Mouse (Mus musculus) neural tube, embryonic 15.5 days (tissue): ENCODE data around the gene Axin1. TPM values are rescaled to one million over a fixed set of nuclear protein-coding genes. Genes with fewer than 3 reads are reported as not detected.

ENCODE experiments used
- ATAC-seq: fragments of 200-750 bp; cut with Nextera tagmentation; 2 replicates; pipeline ENCODE4 v1.8.0; 2017; ENCODE audit warnings: mild to moderate bottlenecking, moderate TSS enrichment, moderate library complexity; ENCODE audit not compliant: low FRiP score
- H3K27ac ChIP-seq: fragments of 300-500 bp; sonication (generic); replicated peaks from 2 replicates; pipeline ENCODE4 v1.5.1; 2015; ENCODE audit warnings: mild to moderate bottlenecking, inconsistent platforms
- H3K27me3 ChIP-seq: fragments of 300-500 bp; sonication (generic); replicated peaks from 2 replicates; pipeline ENCODE4 v1.6.1; 2015; ENCODE audit warnings: inconsistent platforms
- H3K36me3 ChIP-seq: fragments of 300-500 bp; sonication (generic); 2 replicates; pipeline ENCODE4 v1.6.1; 2015; ENCODE audit warnings: inconsistent platforms
- H3K4me1 ChIP-seq: fragments of 300-500 bp; sonication (generic); 2 replicates; pipeline ENCODE4 v1.6.1; 2015; ENCODE audit warnings: inconsistent platforms
- H3K4me2 ChIP-seq: fragments of 300-500 bp; sonication (generic); 2 replicates; pipeline ENCODE4 v1.6.1; 2015; ENCODE audit warnings: inconsistent platforms, mild to moderate bottlenecking, moderate library complexity
- H3K4me3 ChIP-seq: fragments of 300-500 bp; sonication (generic); replicated peaks from 2 replicates; pipeline ENCODE4 v1.5.1; 2015; ENCODE audit warnings: mild to moderate bottlenecking, inconsistent platforms
- H3K9ac ChIP-seq: fragments of 300-500 bp; sonication (generic); replicated peaks from 2 replicates; pipeline ENCODE4 v1.6.1; 2015; ENCODE audit warnings: mild to moderate bottlenecking, inconsistent platforms
- H3K9me3 ChIP-seq: fragments of 300-500 bp; sonication (generic); replicated peaks from 2 replicates; pipeline ENCODE4 v1.6.1; 2016; ENCODE audit warnings: inconsistent platforms
- WGBS: fragments of 180-500 bp; shearing (Covaris S2); methylation state at CpG from one replicate; pipeline ENCODE4 v1.1.7; 2015; ENCODE audit warnings: mixed read lengths; 5-methylcytosine and 5-hydroxymethylcytosine counted together
- polyA plus RNA-seq: library from polyadenylated mRNA; unstranded; fragments of >200 nt; fragmentation: Nextera tagmentation; extraction: Ambion mirVana; gene quantifications from 2 replicates; pipeline ENCODE4 v1.2.1, GENCODE M21; 2015

The Axin1 gene
- polyA plus RNA-seq, 1 experiment from 2014 or later = 13.1 TPM

- H3K9me3 ChIP-seq = no peaks in the 10 kb centered on the region
- peak within 1 kb of the TSS; percentile 79 for H3K9ac ChIP-seq
- H3K4me1 ChIP-seq = peaks cover 29% of the 10 kb centered on the region
- peaks cover 29% of the 10 kb centered on the region for H3K36me3 ChIP-seq
- H3K4me3 ChIP-seq = peak within 1 kb of the TSS; percentile 97
- under 1% methylated on average over 32 of the region's 32 CpGs for WGBS
- no peaks in the 10 kb centered on the region; the same call in 1 of the 2 replicates for H3K27me3 ChIP-seq
- peak within 1 kb of the TSS; percentile 84 for H3K4me2 ChIP-seq
- peak; percentile 92 for ATAC-seq
- H3K27ac ChIP-seq = peak within 1 kb of the TSS; percentile 66
These were observed 15.2 kb upstream of the Axin1 start, which contains the start of gene Mrpl28 for GRCm38 (mm10) chr17:26123267-26123684. TSS of gene Mrpl28 (plus strand) at chr17:26123500.

- H3K9ac ChIP-seq = peak overlapping the region; percentile 79; the same call in 1 of the 2 replicates
- ATAC-seq = no peak
- H3K4me3 ChIP-seq = peak overlapping the region; percentile 97
- H3K4me2 ChIP-seq = peak overlapping the region; percentile 84
- WGBS = 90% methylated on average over 7 of the region's 7 CpGs
- peaks cover 41% of the 10 kb centered on the region for H3K36me3 ChIP-seq
- no peaks in the 10 kb centered on the region for H3K27me3 ChIP-seq
- H3K9me3 ChIP-seq = no peaks in the 10 kb centered on the region
- no peak overlapping the region for H3K27ac ChIP-seq
- H3K4me1 ChIP-seq = peaks cover 29% of the 10 kb centered on the region
These were observed 13.9 kb upstream of the Axin1 start for GRCm38 (mm10) chr17:26124560-26124959.

GRCm38 (mm10) chr17:26125226-26125625, 13.3 kb upstream of the Axin1 start:
- WGBS = 93% methylated on average over 10 of the region's 10 CpGs
- Histone ChIP-seq H3K9me3 (no peaks in the 10 kb centered on the region), H3K9ac (no peak overlapping the region), H3K36me3 (peaks cover 48% of the 10 kb centered on the region), H3K4me1 (peaks cover 26% of the 10 kb centered on the region), H3K27ac (no peak overlapping the region), H3K4me3 (no peak overlapping the region), H3K4me2 (no peak overlapping the region), H3K27me3 (no peaks in the 10 kb centered on the region)
- ATAC-seq = no peak

GRCm38 (mm10) chr17:26131062-26131732, 7.3 kb upstream of the Axin1 start:
- ATAC-seq = no peak
- Histone ChIP-seq H3K4me3 (no peak overlapping the region), H3K27ac (no peak overlapping the region), H3K4me2 (no peak overlapping the region), H3K4me1 (no peaks in the 10 kb centered on the region), H3K9ac (no peak overlapping the region), H3K9me3 (no peaks in the 10 kb centered on the region), H3K36me3 (peaks cover 56% of the 10 kb centered on the region), H3K27me3 (no peaks in the 10 kb centered on the region)
- 76% methylated on average over 18 of the region's 18 CpGs for WGBS

- H3K4me1 ChIP-seq = no peaks in the 10 kb centered on the region
- H3K4me3 ChIP-seq = no peak overlapping the region
- ATAC-seq = no peak
- no peak overlapping the region for H3K4me2 ChIP-seq
- H3K27me3 ChIP-seq = no peaks in the 10 kb centered on the region
- 88% methylated on average over 18 of the region's 18 CpGs for WGBS
- H3K36me3 ChIP-seq = peaks cover 48% of the 10 kb centered on the region
- H3K27ac ChIP-seq = no peak overlapping the region
- H3K9me3 ChIP-seq = no peaks in the 10 kb centered on the region
- H3K9ac ChIP-seq = no peak overlapping the region
These were observed 6.3 kb upstream of the Axin1 start for GRCm38 (mm10) chr17:26131856-26132853.

GRCm38 (mm10) chr17:26137106-26137750, 1.3 kb upstream of the Axin1 start:
- H3K4me3 ChIP-seq = no peak overlapping the region
- no peak overlapping the region for H3K4me2 ChIP-seq
- H3K9me3 ChIP-seq = no peaks in the 10 kb centered on the region
- ATAC-seq = no peak
- H3K4me1 ChIP-seq = peaks cover 29% of the 10 kb centered on the region
- no peak overlapping the region for H3K9ac ChIP-seq
- no peaks in the 10 kb centered on the region for H3K27me3 ChIP-seq
- 0 out of 2 replicates have a peak, but pooled peaks cover 1% of the 10 kb centered on the region for H3K36me3 ChIP-seq
- 92% methylated on average over 11 of the region's 11 CpGs for WGBS
- H3K27ac ChIP-seq = no peak overlapping the region

- Histone ChIP-seq H3K4me2 (peak overlapping the region; percentile 76), H3K4me1 (peaks cover 29% of the 10 kb centered on the region), H3K4me3 (peak overlapping the region; percentile 92), H3K27ac (peak overlapping the region; percentile 94), H3K9me3 (no peaks in the 10 kb centered on the region), H3K9ac (peak overlapping the region; percentile 98; the same call in 1 of the 2 replicates), H3K36me3 (peaks cover under 1% of the 10 kb centered on the region; the same call in 1 of the 2 replicates), H3K27me3 (no peaks in the 10 kb centered on the region)
- ATAC-seq = 0 out of 2 replicates have a peak, but pooled peaks have one; percentile 2
- 78% methylated on average over 2 of the region's 2 CpGs for WGBS
These were observed 747 bp upstream of the Axin1 start for GRCm38 (mm10) chr17:26137751-26138130.

- H3K27ac ChIP-seq = peak overlapping the region; percentile 94
- peak overlapping the region; percentile 92 for H3K4me3 ChIP-seq
- H3K27me3 ChIP-seq = no peaks in the 10 kb centered on the region
- H3K9me3 ChIP-seq = no peaks in the 10 kb centered on the region
- peak overlapping the region; percentile 98 for H3K9ac ChIP-seq
- peaks cover 10% of the 10 kb centered on the region for H3K36me3 ChIP-seq
- ATAC-seq = peak; percentile 64
- peaks cover 29% of the 10 kb centered on the region for H3K4me1 ChIP-seq
- H3K4me2 ChIP-seq = peak overlapping the region; percentile 76
- under 1% methylated on average over 57 of the region's 58 CpGs for WGBS
These were observed 453 bp downstream of the Axin1 start for GRCm38 (mm10) chr17:26138901-26139381.

GRCm38 (mm10) chr17:26142796-26143195, 4.3 kb downstream of the Axin1 start:
- ATAC-seq = no peak
- peaks cover 27% of the 10 kb centered on the region for H3K4me1 ChIP-seq
- no peak overlapping the region for H3K4me2 ChIP-seq
- H3K27me3 ChIP-seq = no peaks in the 10 kb centered on the region
- H3K4me3 ChIP-seq = no peak overlapping the region
- no peaks in the 10 kb centered on the region for H3K9me3 ChIP-seq
- 95% methylated on average over 4 of the region's 4 CpGs for WGBS
- peaks cover 27% of the 10 kb centered on the region for H3K36me3 ChIP-seq
- no peak overlapping the region for H3K27ac ChIP-seq
- no peak overlapping the region for H3K9ac ChIP-seq

GRCm38 (mm10) chr17:26143386-26143785, 4.9 kb downstream of the Axin1 start:
- no peak overlapping the region for H3K4me3 ChIP-seq
- no peak overlapping the region for H3K9ac ChIP-seq
- H3K9me3 ChIP-seq = no peaks in the 10 kb centered on the region
- no peaks in the 10 kb centered on the region for H3K27me3 ChIP-seq
- 93% methylated on average over 5 of the region's 5 CpGs for WGBS
- peaks cover 27% of the 10 kb centered on the region for H3K36me3 ChIP-seq
- peaks cover 22% of the 10 kb centered on the region for H3K4me1 ChIP-seq
- H3K27ac ChIP-seq = no peak overlapping the region
- no peak for ATAC-seq
- H3K4me2 ChIP-seq = no peak overlapping the region

GRCm38 (mm10) chr17:26149056-26149455, 10.6 kb downstream of the Axin1 start:
- no peak for ATAC-seq
- peaks cover 34% of the 10 kb centered on the region for H3K36me3 ChIP-seq

More at GRCm38 (mm10) chr17:26149056-26149455, 10.6 kb downstream of the Axin1 start:
- H3K27ac ChIP-seq = no peak overlapping the region
- H3K9ac ChIP-seq = no peak overlapping the region
- no peak overlapping the region for H3K4me2 ChIP-seq
- no peak overlapping the region for H3K4me3 ChIP-seq
- no peaks in the 10 kb centered on the region for H3K4me1 ChIP-seq
- H3K9me3 ChIP-seq = no peaks in the 10 kb centered on the region
- H3K27me3 ChIP-seq = no peaks in the 10 kb centered on the region
- 82% methylated on average over 2 of the region's 2 CpGs for WGBS
